Mouse (Mus musculus) right cerebral cortex, postnatal 4 days (tissue): ENCODE data around the gene Ripor3.
A peak's percentile ranks its signal among the peaks of the same experiment; 100 is the strongest.
"Not testable (repeated sequence)": the region's sequence is repeated elsewhere in the genome, so short reads cannot be mapped to it uniquely, and the experiment has no call there.

Source experiments
- DNase-seq: peaks from one replicate; pipeline ENCODE4 v3.0.0-alpha.2; 2022

Ripor3 gene

DNA sequence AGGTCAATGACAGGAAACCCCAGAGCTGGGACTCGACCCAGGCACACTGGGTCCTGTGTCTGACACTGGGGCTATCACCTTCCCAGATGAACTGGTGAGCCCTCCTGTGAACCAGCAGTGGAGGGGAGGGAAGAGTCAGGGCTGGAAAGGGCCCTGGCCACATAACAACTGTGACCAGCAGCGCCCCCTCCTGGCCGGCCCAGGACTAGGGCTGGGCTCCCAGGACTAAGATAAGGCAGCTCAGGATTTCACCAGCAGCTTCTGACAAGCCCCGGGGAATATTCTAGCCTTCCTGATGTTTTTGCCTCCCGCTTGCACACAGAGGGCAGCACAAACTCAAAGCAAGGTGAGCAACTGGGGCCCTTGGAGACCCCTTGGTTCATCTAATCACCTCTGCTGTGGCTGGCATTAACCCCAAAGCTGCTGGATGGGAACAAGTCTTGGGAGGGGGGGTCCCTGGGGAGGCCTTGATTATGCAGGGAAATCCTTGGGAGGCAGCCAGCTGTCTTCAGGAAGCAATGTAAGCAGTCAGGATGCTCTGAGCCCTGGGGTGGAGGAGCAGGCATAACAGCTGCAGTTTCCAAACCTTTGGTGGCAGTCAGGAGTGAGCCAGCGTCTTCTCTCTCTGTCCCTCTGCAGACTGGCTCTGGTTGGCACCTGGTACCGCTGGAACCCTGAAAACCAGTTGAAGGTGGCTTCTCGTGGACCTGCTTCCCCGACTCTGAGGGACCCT lies at the start of gene Ripor3:
Ripor3 (minus strand) TSS at position 683 of the 733 bp plus-strand sequence.
- peak; percentile 70 for DNase-seq

DNA sequence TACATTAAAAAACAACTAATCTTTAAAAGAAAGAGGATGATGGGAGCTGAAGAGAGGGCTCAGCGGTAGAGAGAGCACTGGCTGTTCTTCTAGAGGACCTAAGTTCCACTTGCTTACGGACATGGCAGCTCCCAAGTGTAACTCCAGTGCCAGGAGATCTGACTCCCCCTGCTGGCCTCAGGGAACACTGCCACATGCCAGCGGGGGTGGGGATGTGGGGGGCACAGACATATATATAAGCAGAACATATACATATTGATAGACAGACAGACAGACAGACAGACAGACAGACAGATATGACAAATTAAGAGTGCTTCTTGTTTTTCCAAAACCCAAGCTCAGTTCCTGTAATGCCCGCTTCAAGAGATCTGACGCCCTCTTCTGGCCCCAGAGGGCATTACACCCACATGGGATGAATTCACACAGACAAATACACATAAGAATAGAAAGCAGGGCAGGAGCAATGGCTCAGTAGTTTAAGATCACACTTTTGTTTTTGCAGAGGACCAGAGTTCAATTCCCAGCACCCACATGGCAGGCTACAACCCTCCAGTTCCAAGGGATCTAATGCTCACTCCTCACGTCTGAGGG lies 48.9 kb upstream of the Ripor3 start:
- no peak for DNase-seq

DNA sequence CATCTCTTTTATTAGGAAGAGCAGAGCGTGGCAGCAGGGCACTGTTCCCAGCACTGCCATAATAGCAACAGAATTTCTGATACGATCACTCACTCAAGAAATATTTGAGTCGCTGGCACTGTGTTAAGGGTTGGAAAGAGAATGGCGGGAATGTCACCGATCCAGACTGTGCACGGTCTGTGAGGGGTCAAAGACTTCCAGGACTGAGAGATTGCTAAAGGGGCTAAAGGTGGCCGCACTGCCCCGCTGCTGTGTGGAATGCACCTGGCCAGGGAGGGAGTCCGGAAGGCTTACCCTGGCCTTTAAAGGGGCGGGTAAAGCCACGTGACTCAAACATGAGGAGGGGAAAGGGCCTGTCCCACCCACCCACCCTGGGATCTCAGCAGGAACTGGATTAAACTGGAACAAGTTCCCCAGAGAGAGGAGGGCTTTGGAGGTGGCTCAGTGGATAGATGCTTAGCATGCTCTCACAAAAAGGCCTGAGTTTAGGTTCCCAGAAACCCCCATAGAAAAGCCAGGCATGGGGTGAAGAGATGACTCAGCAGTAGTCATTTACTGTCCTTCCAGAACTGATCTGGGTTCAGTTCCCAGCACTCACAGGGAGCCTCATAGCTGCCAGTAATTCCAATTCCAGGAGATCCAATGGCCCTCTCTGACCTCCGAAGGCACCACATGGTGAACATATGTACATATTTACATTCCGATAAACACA lies 48.2 kb upstream of the Ripor3 start:
- DNase-seq, result no peak

DNA sequence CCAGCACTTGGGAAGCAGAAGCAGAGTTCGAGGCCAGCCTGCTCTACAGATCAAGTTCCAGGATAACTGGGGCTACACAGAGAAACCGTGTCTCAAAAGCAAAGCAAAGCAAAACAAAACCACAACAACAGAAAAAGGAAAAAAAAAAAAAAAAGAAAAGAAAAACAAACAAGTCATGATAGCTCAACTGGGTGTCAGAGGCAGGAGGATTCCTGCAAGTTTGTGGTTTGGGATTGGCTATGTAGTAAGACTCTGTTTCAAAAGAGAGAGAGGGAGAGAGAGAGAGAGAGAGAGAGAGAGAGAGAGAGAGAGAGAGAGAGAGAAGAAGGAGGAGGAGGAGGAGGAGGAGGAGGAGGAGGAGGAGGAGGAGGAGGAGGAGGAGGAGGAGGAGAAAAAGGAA lies 47.5 kb upstream of the Ripor3 start:
- DNase-seq, result not testable (repeated sequence)

DNA sequence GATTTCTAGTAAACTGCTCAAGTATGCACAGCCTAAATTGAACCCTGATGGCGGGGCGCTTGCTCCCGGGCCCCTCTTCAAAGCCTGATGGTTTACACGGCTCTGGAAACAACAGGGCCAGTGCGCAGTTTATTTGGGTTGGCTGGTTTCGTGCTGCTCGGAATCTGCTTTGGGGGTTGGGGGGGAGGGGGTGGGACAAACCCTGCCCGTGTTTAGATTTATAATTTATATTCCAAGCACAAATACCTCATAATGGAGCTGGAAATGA lies 46.2 kb upstream of the Ripor3 start:
- no peak for DNase-seq

DNA sequence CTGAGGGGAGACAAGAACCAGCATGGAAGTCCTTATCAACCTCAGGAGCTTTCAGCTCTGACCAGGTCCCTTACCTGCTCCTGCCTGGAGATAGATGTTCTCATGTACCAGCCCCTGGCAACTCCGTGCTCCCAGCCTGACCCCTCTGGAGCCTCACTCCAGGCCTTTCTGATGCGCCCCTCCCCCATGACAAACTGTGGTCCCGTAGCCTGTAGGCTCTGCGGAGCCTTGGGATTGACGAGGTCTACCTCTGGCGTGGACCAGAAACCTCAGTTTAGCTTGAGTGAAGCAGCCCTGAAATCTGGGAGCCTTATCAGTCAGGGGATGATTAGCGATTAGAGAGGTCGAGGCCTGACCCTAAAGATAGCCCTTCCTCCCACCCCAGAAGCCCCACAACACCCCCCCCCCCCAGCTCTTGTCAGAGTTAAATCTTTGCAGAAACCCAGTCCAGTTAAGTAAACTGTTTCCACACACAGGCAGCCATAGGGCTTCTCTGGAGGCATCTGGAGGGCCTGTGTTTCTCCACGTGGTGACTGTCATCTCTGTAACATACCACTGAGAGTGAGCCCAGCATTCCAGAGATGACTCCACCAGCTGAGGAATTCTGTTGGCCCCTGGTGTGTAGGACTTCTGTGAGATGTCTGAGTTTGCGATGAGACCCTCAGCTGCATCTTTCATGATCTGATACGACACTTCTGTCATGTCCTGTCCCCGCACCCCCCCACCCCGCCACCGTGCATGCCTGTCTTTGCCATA lies 45.7 kb upstream of the Ripor3 start:
- DNase-seq, result no peak

DNA sequence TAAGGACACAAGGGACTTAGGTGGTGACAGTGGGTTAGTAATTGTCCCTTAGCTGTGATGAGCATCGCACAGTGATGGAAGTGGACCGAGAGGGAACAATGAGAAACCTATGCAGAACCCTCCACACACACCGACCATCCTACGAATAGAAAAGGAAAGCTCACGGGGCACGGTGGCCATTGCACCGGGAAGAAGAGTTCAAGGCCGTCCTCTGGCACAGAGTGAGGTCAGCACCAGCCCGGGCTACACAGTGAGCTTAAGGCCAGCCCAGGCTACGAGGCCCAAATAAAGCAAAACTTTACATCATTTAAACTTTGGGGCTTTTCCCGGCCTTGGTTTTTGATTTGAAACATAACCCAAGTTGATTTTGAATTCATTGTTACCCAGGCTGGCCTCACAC lies 43.7 kb upstream of the Ripor3 start:
- DNase-seq, result no peak

DNA sequence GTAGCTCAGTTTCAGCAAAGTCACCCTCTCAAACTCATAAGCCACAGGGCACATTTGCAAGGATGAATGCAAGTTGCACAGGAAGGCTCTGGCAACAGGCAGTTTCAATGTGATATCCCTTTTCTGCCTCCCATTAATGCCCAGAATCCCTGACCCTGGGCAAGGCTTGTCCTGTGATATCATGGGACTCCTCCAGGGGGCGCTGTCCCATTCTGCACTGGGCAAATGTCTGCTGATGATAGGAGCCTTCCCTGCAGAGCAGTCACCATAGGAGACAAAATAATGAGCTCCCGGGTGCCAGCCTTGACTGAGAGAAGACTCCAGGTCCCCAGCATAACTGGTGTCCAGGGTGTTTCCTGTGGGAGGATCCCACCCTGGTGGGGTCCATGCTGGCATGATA lies 42.3 kb upstream of the Ripor3 start:
- peak; percentile 51 for DNase-seq

DNA sequence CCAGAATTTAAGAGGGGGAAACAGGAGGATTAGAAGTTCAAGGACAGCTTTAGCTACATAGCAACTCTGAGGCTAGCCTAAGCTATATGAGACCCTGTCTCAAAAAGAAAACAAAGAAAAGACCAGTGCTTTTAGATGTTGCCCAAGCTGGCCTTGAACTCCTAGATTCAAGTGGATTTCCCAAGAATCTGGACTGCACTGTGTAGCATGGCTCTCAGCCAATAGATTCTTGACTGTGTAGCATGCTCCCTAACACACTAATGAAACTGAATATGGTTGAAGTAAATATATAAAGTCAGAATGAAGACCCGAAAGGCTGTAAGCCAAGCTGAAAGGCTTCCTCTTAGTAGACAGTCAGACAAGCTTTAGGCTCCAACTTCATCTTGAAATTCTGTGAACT lies 41.7 kb upstream of the Ripor3 start:
- no peak for DNase-seq

DNA sequence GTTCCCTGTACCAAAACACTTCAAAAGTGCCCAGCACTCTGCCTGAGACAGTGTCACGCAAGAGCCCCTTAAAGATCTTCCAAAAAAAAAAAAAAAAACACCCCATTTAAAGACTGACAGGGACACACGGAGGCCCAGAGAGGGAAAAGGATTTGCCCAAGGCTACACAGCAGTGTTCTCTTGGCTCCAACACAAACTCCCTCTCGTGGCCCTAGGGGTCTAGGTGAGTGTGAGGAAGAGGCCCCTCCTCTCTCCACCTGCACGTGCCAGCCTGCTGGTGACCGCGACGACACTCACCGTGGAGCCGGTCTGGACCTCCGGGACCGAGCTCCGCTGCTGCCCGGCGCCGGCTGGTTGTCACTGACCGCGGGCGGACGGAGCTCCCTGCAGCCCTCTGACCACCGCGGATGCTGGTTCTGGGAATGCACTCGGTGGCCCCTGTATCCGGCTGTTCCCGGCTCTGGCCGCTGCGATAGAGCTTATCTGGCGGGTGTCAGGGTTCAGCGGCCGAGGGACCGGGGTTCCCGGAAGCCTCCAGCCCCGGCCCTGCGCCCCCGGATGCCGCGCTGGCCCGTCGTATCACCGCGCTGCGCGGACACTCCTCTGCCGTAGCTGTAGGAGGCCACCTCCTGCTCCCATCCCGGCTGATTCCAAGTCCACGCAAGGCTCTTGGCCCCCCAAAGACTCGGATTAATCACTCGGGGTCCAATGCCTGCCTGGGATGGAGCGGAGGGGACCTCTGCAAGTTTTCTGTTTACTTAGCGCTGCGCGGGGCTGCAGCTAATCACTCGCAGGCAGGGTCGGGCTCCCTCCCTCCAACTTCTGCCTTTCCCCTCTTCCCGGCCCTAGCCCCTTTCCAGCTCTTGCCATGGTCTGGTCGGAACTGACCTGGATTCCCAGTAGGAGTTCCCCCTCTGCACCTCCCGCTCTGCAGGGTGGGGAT lies 39.9 kb upstream of the Ripor3 start:
- DNase-seq, result peak; percentile 15

DNA sequence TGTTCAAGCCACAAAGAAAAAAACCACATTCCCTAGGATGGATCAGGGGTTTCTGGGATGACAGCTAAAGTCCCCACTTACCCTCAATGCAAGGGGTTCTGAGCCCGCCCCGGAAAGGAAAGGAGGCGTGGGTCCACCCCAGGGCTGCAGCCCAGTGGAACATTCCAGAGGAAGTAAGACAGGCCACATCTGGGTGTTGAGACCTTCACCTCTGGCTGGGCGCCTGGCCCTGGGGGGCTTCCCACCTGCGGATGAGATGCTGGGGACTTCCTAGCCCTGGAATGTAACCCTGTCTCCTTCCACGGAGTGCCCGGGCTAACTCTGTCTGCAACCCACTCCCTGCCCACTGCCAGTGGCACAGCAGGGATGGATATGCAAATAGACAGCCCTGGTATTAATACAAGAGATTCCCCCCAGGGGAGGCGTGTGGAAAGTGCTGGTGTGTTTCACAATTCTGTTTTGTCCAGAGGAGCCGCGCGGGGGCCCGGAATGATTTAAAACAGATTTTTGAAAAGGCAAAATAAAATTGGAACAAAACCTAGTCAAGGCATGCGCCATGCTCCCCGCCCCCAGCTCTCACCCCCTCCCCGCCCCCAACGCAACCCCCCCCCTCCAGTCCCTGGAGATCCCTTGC lies 38.7 kb upstream of the Ripor3 start:
- DNase-seq, result no peak

DNA sequence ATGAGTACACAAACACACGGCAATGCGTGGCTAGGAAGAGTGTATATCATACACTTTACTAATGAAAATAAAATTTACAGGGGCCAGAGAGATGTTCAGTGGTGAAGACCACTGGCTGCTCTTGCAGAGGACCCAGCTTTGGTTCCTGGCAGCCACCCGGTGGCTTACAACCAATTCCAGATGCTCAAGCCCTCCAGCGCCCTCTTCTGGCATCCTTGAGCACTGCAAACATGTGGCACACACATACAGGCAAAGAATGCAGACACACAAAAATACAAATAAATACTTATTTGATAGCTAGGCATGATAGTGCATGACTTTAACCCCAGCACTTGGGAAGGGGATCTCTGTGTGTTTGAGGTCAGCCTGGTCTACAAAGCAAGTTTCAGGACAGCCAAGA lies 36.0 kb upstream of the Ripor3 start:
- DNase-seq, result no peak

DNA sequence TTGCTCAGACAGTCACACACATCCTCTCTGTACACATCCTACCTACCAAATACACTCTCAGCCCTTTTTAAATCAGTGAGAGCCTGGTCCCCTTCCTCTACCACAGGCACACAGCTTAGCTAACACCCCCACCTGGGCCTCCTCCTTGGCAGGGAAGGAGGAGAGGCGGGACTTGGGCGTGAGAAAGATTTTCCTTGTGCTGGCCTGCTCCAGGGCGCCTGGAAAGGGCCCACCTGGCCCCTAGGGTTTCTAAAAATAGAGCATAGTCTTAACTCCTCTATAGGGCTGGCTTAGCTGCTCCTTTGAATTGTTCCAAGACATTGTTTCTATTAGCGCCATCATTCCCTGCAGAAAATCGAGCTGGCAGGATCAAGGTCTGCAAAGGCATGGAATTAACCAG lies 35.4 kb upstream of the Ripor3 start:
- DNase-seq, result no peak

DNA sequence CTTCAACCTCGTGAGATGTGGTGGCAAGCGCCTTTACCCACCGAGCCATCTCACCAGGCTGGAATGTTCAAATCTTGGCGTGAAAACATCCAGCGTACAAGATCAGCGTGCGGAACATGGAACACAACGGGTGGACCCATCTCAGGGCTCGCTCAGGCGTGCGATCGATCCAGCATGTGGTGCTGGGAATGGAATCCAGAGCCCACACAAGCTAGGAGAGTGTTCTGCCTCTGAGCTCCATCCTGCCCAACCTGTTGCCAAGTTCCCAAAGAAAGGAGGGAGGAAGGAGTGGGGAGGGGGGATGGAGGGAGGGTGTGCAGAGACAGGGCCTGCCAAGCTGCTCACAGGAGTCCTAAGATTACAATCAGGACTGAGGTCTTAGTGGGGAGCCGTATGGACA lies 34.9 kb upstream of the Ripor3 start:
- DNase-seq, result no peak

DNA sequence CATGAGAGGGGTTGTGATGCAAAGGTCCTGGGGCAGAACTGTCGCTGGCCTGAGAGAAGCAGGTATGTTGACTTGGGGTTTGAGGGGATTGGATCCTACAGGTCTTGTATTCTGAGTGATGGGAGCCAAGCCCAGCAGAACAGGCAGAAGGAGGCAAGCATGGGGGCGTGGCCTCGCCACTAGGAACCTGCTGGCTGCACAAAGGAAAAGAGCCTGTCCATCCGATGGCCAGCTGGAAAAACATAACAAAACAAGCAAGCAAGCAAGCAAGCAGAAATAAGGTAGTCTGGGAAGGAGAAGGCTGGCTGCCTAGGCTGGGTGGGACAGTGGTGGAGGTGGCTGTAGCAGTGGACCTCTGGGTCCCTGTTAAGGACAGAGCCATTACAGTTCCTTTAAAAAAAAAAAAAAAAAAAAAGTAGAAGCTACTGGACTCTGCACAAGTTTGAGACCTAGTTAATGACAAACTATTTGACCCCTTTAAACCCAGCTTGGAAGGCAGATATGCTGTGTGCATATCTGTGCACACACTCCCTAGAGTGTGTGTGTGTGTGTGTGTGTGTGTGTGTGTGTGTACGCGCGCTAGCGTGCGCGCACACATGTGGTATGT lies 34.4 kb upstream of the Ripor3 start:
- no peak for DNase-seq

DNA sequence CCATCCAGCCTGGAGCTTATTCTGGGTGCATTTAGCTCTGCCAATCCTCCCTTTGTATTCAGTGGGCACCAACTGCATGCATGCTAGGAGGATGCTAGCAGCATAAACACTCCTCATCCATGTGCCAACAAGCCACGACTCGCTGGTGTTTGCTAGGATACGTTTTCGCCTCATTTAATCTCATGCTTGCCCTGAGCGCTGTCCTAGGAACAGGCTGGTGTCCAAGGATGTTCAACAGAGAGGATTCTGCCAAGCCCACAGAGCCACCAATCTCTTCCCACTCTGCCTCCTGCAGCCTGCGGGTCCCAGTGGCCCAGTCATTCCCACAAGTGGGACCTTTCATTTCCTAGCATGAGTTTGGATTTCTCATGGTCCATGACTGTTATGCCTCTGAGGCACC lies 31.6 kb upstream of the Ripor3 start:
- DNase-seq, result no peak

DNA sequence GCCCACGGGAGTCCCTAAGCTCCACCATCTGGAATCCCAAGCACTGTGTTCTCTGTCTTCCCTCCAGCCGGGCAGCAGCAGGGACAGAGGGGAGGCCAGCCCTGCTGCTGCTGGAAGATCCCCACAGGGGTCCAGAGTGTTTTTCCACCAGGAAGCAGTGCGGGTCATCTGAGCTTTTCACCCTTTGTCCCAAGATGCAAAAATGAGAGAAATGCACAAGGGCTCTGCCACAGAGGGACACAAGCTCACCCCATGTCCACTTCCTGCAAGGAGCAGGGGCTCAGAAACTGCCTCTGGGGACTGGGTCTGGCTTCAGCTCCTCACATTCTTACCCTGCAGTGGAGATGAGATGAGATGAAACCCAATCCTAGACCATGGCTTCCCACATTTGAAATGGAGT lies 30.3 kb upstream of the Ripor3 start:
- no peak for DNase-seq

DNA sequence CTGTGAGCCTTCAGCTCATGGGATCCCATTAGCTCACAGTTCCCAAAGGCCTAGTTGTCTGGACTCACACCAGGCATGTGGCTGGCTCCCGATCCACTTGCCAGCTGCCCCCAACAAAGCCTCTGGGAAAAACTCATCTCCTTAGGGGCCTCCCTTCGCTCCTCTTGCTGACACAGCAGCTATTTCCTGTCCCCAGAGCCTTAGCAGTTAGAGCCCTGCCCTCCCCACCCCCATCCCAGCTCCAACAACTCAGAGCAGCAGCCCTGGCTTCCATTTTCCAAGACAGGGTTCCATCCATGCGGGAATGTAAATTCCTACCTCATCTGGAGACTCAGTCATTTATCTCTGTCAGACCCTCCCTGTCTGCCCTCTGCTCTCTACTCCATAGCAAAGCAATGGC lies 26.6 kb upstream of the Ripor3 start:
- no peak for DNase-seq

DNA sequence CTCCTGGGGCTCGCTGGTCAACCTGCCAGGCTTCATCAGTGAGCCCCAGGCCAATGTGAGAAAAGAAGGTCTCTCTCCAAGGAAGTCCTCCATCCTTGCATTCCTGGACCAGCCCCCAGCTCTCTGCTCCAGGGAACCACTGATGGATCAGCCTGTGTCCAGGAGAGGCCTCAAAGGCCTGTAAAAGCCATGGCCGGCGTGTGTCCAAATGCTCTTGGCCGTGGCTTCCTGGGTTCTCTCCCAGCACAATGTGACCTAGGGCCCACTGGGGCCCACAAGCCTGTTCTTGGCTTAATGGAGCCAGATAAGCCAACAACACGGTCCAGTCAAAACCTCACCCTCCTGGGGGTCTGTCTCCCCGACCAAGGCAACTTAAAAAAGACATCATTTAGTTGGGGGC lies 25.5 kb upstream of the Ripor3 start:
- DNase-seq, result no peak

DNA sequence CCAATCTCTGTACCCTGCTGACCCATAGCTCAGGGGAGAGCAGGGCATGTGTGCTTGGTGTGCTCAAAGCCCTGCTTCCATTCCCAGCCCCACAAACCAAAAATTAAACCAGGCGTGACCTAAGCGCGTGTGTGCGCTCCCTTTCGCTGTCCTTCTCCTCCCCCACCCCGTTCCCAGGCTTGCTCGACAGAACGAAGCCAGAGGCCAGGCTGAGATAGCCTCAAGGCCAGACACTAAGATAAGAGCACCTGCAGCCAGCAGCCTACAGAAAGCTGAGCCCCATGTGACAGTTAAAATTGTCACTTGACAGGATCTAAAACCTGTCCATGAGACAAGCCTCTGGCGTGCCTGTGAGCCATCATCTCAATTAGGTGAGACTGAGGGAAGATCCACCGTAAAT lies 23.5 kb upstream of the Ripor3 start:
- no peak for DNase-seq

DNA sequence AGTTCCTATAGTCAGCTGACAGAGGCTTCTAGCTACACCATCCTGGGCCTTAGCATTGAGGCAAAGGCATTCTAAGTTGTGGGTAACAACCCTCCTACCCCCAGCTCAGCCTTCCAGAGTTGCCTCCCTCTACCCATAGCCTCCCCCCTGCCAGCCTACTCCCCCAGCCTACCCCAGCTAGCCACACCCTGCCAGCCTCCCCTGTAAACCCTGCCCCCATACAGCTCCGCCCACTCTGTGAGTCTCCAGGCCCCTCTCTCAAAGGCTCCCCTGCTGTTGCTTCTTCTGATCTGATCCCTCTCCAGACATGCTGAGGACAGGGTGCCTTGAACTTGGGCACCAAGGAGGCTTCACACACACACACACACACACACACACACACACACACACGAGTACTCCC lies 21.4 kb upstream of the Ripor3 start:
- DNase-seq, result no peak

DNA sequence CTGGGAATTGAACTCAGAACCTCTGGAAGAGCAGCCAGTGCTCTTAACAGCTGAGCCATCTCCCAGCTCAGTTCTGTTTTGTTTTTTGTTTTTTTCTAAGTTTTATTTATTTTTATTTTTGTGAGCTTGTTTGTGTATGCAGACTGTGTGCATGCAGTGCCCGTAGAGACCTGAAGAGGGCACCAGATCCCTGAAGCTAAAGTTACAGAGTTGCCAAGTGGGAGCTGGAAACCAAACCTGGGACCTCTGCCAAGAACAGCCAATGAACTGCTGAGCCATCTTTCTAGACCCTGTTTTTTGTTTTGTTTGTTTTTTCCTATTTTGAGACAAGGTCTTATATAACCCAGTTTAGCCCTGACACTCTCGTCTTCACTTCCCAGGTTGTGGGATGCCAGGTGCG lies 18.0 kb upstream of the Ripor3 start:
- no peak for DNase-seq
